26 mouse cellular contexts compared by ENCODE assay signal in genomic region chr19:36165351-36165750, GRCm38 (mm10). TPM values are rescaled to one million over a fixed set of nuclear protein-coding genes. Genes with fewer than 3 reads are reported as not detected.
DNase-seq lines count a peak whose midpoint lies in the region; ATAC-seq and TF ChIP-seq lines count a peak whose summit lies in the region.
"Had no signal": no experiment of that assay in that cellular context is flagged by ENCODE, and none has a peak within 500 bp of the region (broad histone marks: within the 10 kb centered on the region; RNA-seq: fewer than 3 reads in every experiment).

No protein-coding gene starts in this region.

- no peak overlapping the region for H3K4me2 ChIP-seq in lung, postnatal 0 days (replicated peaks; ENCODE audit: low read depth, low read length)
- H3K4me2 ChIP-seq: embryonic facial prominence, embryonic 15.5 days; forebrain, embryonic 12.5 days; forebrain, embryonic 15.5 days; heart, embryonic 13.5 days; hindbrain, embryonic 14.5 days had no signal

- 61% methylated on average over 4 of the region's 4 CpGs for WGBS in lung, postnatal 0 days

- H3K36me3 ChIP-seq in lung, postnatal 0 days (ENCODE audit: insufficient read depth, low read length): no peaks in the 10 kb centered on the region
- H3K36me3 ChIP-seq: embryonic facial prominence, embryonic 15.5 days; forebrain, embryonic 12.5 days; forebrain, embryonic 15.5 days; heart, embryonic 13.5 days had no signal

- no peak overlapping the region for H3K9ac ChIP-seq in lung, postnatal 0 days (replicated peaks; ENCODE audit: low read depth)
- H3K9ac ChIP-seq: embryonic facial prominence, embryonic 15.5 days; forebrain, embryonic 12.5 days; forebrain, embryonic 15.5 days; heart, embryonic 13.5 days; hindbrain, embryonic 14.5 days had no signal

- no peaks in the 10 kb centered on the region for H3K9me3 ChIP-seq in lung, postnatal 0 days (ENCODE audit: low read length)
- H3K9me3 ChIP-seq: embryonic facial prominence, embryonic 15.5 days; forebrain, embryonic 12.5 days; forebrain, embryonic 15.5 days; heart, embryonic 13.5 days had no signal

- no peak for TF ChIP-seq CTCF in lung, postnatal 0 days (IDR thresholded peaks at IDR 0.05)
- no peak for TF ChIP-seq CTCF in embryonic fibroblast, embryonic 13.5 days (IDR thresholded peaks at IDR 0.05; ENCODE audit: borderline replicate concordance, insufficient read depth, low read length)

- no peak overlapping the region for H3K4me3 ChIP-seq in lung, postnatal 0 days (ENCODE audit: low read depth, low read length)
- no peak overlapping the region for H3K4me3 ChIP-seq in embryonic fibroblast, embryonic 13.5 days (ENCODE audit: insufficient read depth, low read length)
- H3K4me3 ChIP-seq: embryonic facial prominence, embryonic 15.5 days; erythroblast, embryonic 14.5 days; forebrain, embryonic 12.5 days; forebrain, embryonic 15.5 days; heart, embryonic 13.5 days had no signal

- peak; percentile 28 for DNase-seq in heart, adult 11 months
- DNase-seq in heart, adult 18-20 months: no peak
- DNase-seq in lung, postnatal 0 days (ENCODE audit: low spot score): peak; percentile 28
- no peak for DNase-seq in lung, postnatal 10 days
- no peak for DNase-seq in layer of hippocampus, postnatal 36 days
- DNase-seq: adrenal gland, postnatal 10 days; adrenal gland, postnatal 36 days; cerebellum, adult 18-20 months; cerebellum, adult 9-10 months; gastrocnemius, postnatal 25 days; heart, postnatal 14 days; heart, postnatal 4 days; kidney, adult 18-20 months had no signal

- peaks cover 4% of the 10 kb centered on the region; the same call in 1 of the 2 replicates for H3K4me1 ChIP-seq in lung, postnatal 0 days (ENCODE audit: insufficient read depth, low read depth, low read length)
- peaks cover 7% of the 10 kb centered on the region; the same call in 1 of the 2 replicates for H3K4me1 ChIP-seq in embryonic fibroblast, embryonic 13.5 days (ENCODE audit: control insufficient read depth, insufficient read depth, low read length)
- H3K4me1 ChIP-seq: forebrain, embryonic 12.5 days; forebrain, embryonic 15.5 days had no signal

- no peak for TF ChIP-seq POLR2A in embryonic fibroblast, embryonic 13.5 days (IDR thresholded peaks at IDR 0.05; ENCODE audit: low read depth, low read length)

- TF ChIP-seq EP300 in lung, postnatal 0 days (IDR thresholded peaks at IDR 0.05): no peak

- H3K27ac ChIP-seq in lung, postnatal 0 days (ENCODE audit: low read length): no peak overlapping the region
- 0 out of 2 replicates have a peak overlapping the region, but pooled peaks have one; percentile 34 for H3K27ac ChIP-seq in embryonic fibroblast, embryonic 13.5 days (ENCODE audit: insufficient read depth, low read length)
- H3K27ac ChIP-seq: embryonic facial prominence, embryonic 15.5 days; forebrain, embryonic 12.5 days; forebrain, embryonic 15.5 days; heart, embryonic 13.5 days; hindbrain, embryonic 14.5 days; hindbrain, postnatal 0 days had no signal

- no peaks in the 10 kb centered on the region for H3K27me3 ChIP-seq in lung, postnatal 0 days (replicated peaks; ENCODE audit: insufficient read depth, low read length)
- H3K27me3 ChIP-seq: embryonic facial prominence, embryonic 15.5 days; forebrain, embryonic 12.5 days; forebrain, embryonic 15.5 days; heart, embryonic 13.5 days; Patski had no signal

- no peak for ATAC-seq in lung, postnatal 0 days
- ATAC-seq: forebrain, embryonic 15.5 days; hindbrain, postnatal 0 days; inflammation-experienced regulatory T-cells, adult 6 months; intestine, embryonic 16.5 days; Patski had no signal

RNA-seq across cellular contexts. Expression of gene Ankrd1, which starts 45.5 kb away (rescaled TPM):
- 100 to 1,000 TPM; 603 to 858 TPM for total RNA-seq in heart, adult 18-20 months (2021)
- 2.2 and 7.4 TPM in 2 replicates for polyA plus RNA-seq in lung, postnatal 0 days (2015; fragmentation: Nextera tagmentation; extraction: Ambion mirVana)
- 30.6 and 110 TPM in 2 replicates for polyA plus RNA-seq in embryonic fibroblast, embryonic 13.5 days (2011; ENCODE audit: insufficient read length, low read depth, missing spikeins)
- total RNA-seq in layer of hippocampus, postnatal 36 days (2021): not detected
- total RNA-seq: adrenal gland, adult 18-20 months; adrenal gland, postnatal 36 days had no signal
- polyA plus RNA-seq: erythroblast, embryonic 14.5 days; forebrain, embryonic 12.5 days; forebrain, embryonic 15.5 days; hindbrain, embryonic 11.5 days; hindbrain, postnatal 0 days; inflammation-experienced regulatory T-cells, adult 6 months had no signal

Comparison
In these comparisons a context has a peak if more than half of its experiments do, and no peak if none do; other contexts are left out.
1. DNase-seq: peak in heart, adult 11 months (single experiment) and lung, postnatal 0 days (single experiment); none in heart, adult 18-20 months (0 of 2), lung, postnatal 10 days (single experiment) and layer of hippocampus, postnatal 36 days (0 of 2).
2. RNA of gene Ankrd1, which starts 45.5 kb away (total RNA-seq): 603 to 858 TPM in heart, adult 18-20 months; not detected in layer of hippocampus, postnatal 36 days; every median in the first group is over 100 times any median in the second.